Comparison of ENCODE assay signal across 12 mouse cellular contexts in genomic region chr11:107513047-107513446, GRCm38 (mm10). TPM values are rescaled to one million over a fixed set of nuclear protein-coding genes. Genes with fewer than 3 reads are reported as not detected.
A peak's percentile ranks its signal among the peaks of the same experiment; 100 is the strongest.
DNase-seq lines count a peak whose midpoint lies in the region; ATAC-seq and TF ChIP-seq lines count a peak whose summit lies in the region.
"Had no signal": no experiment of that assay in that cellular context is flagged by ENCODE, and none has a peak within 500 bp of the region (broad histone marks: within the 10 kb centered on the region; RNA-seq: fewer than 3 reads in every experiment).

No protein-coding gene starts in this region.

- no peak for TF ChIP-seq POLR2A in brain, embryonic 14.5 days (IDR thresholded peaks at IDR 0.05; ENCODE audit: borderline replicate concordance, extremely low read depth, insufficient read depth, insufficient read length, poor library complexity, severe bottlenecking)

- DNase-seq in gastrocnemius, adult 2 months: peak; percentile 27
- no peak for DNase-seq in gastrocnemius, adult 8-10 months (ENCODE audit: low spot score in 2 of 2)
- DNase-seq in left cerebral cortex, postnatal 14 days (ENCODE audit: low spot score in 2 of 2): peak; percentile 15 to 26
- DNase-seq in left cerebral cortex, adult 8-10 months (ENCODE audit: low spot score in 2 of 2): no peak
- DNase-seq in brain, embryonic 14.5 days (ENCODE audit: low read depth): peak; percentile 85
- no peak for DNase-seq in stomach, postnatal 0 days (ENCODE audit: low spot score)
- no peak for DNase-seq in layer of hippocampus, adult 9-10 months (ENCODE audit: low spot score)
- DNase-seq: cerebellum, adult 18-20 months; thymus, postnatal 4 days had no signal

- no peak overlapping the region for H3K27ac ChIP-seq in gastrocnemius, adult 2 months
- no peak overlapping the region for H3K27ac ChIP-seq in limb, embryonic 13.5 days
- no peak overlapping the region for H3K27ac ChIP-seq in stomach, postnatal 0 days (replicated peaks)
- H3K27ac ChIP-seq: lung, embryonic 15.5 days had no signal

- WGBS in limb, embryonic 13.5 days: 62% methylated on average over 10 of the region's 10 CpGs
- 40% methylated on average over 10 of the region's 10 CpGs for WGBS in stomach, postnatal 0 days

- H3K9me3 ChIP-seq in limb, embryonic 13.5 days: 0 out of 2 replicates have a peak, but pooled peaks cover 5% of the 10 kb centered on the region
- H3K9me3 ChIP-seq in stomach, postnatal 0 days (ENCODE audit: control insufficient read depth, low read length): no peaks in the 10 kb centered on the region
- H3K9me3 ChIP-seq: lung, embryonic 15.5 days had no signal

- peaks cover 5% of the 10 kb centered on the region; the same call in 1 of the 2 replicates for H3K27me3 ChIP-seq in limb, embryonic 13.5 days
- no peaks in the 10 kb centered on the region for H3K27me3 ChIP-seq in stomach, postnatal 0 days (ENCODE audit: control insufficient read depth, insufficient read depth, low read length)
- H3K27me3 ChIP-seq: CH12.LX; lung, embryonic 15.5 days had no signal

- TF ChIP-seq CTCF in gastrocnemius, adult 2 months (IDR thresholded peaks at IDR 0.05): no peak
- TF ChIP-seq CTCF in brain, embryonic 14.5 days (IDR thresholded peaks at IDR 0.05; ENCODE audit: borderline replicate concordance, extremely low read depth, insufficient read depth, insufficient read length): no peak
- TF ChIP-seq CTCF in stomach, postnatal 0 days (IDR thresholded peaks at IDR 0.05; ENCODE audit: low read depth): no peak

- TF ChIP-seq EP300 in stomach, postnatal 0 days (optimal IDR thresholded peaks at IDR 0.05): no peak

- no peak overlapping the region for H3K4me2 ChIP-seq in limb, embryonic 13.5 days (replicated peaks)
- no peak overlapping the region for H3K4me2 ChIP-seq in stomach, postnatal 0 days (replicated peaks; ENCODE audit: low read depth)
- H3K4me2 ChIP-seq: lung, embryonic 15.5 days had no signal

- intact Hi-C loops in gastrocnemius, adult 2 months (cut with DNase I): loop anchor here (2.0 to 5.0 kb wide), 2 partner anchors 79 to 340 kb away; no protein-coding TSS in a partner anchor
- intact Hi-C loops in left cerebral cortex, postnatal 14 days (cut with DNase I): loop anchor here (10.0 kb wide), 2 partner anchors 342 to 482 kb away; no protein-coding TSS in a partner anchor

- 0 out of 2 replicates have a peak, but pooled peaks have one; percentile 25 for ATAC-seq in limb, embryonic 13.5 days (ENCODE audit: low FRiP score, low read depth)
- no peak for ATAC-seq in stomach, postnatal 0 days (ENCODE audit: low FRiP score, low TSS enrichment)

- H3K4me1 ChIP-seq in limb, embryonic 13.5 days: peaks cover 22% of the 10 kb centered on the region
- H3K4me1 ChIP-seq in stomach, postnatal 0 days (replicated peaks; ENCODE audit: control insufficient read depth, insufficient read depth): 0 out of 2 replicates have a peak, but pooled peaks cover 2% of the 10 kb centered on the region

- H3K36me3 ChIP-seq in limb, embryonic 13.5 days: no peaks in the 10 kb centered on the region
- H3K36me3 ChIP-seq in stomach, postnatal 0 days (ENCODE audit: control insufficient read depth, insufficient read depth, low read length): no peaks in the 10 kb centered on the region
- H3K36me3 ChIP-seq: lung, embryonic 15.5 days had no signal

- no peak overlapping the region for H3K9ac ChIP-seq in limb, embryonic 13.5 days
- no peak overlapping the region for H3K9ac ChIP-seq in stomach, postnatal 0 days (ENCODE audit: low read length)
- H3K9ac ChIP-seq: lung, embryonic 15.5 days had no signal

- no peak overlapping the region for H3K4me3 ChIP-seq in gastrocnemius, adult 2 months
- no peak overlapping the region for H3K4me3 ChIP-seq in limb, embryonic 13.5 days
- no peak overlapping the region for H3K4me3 ChIP-seq in stomach, postnatal 0 days (ENCODE audit: low read depth, low read length)
- H3K4me3 ChIP-seq: lung, embryonic 15.5 days had no signal

RNA-seq across cellular contexts. Expression of gene Psmd12, which starts 33.8 kb away (rescaled TPM):
- 100 to 1,000 TPM; 105 to 106 TPM for total RNA-seq in gastrocnemius, adult 2 months (2021)
- 100 to 1,000 TPM in 2 of 4 experiments, 10 to 100 TPM in 2; 90.0 to 108 (median 97.1) TPM for total RNA-seq in gastrocnemius, adult 8-10 months (2022)
- 10 to 100 TPM; 71.8 to 73.6 TPM for total RNA-seq in left cerebral cortex, postnatal 14 days (2021)
- total RNA-seq in left cerebral cortex, adult 8-10 months (2022): 10 to 100 TPM; 71.0 to 79.5 (median 71.8) TPM
- polyA plus RNA-seq in brain, embryonic 14.5 days (2012; rRNA removed): 57.9 and 63.5 TPM in 2 replicates
- 175 and 178 TPM in 2 replicates for polyA plus RNA-seq in limb, embryonic 13.5 days (2015; fragmentation: Nextera tagmentation; extraction: Ambion mirVana)
- polyA plus RNA-seq in stomach, postnatal 0 days (2015; fragmentation: Nextera tagmentation; extraction: Ambion mirVana): 137 TPM in 2 replicates

RNA-seq across cellular contexts. Expression of gene Helz, which starts 34.7 kb away (rescaled TPM):
- 10 to 100 TPM; 16.2 to 21.1 TPM for total RNA-seq in gastrocnemius, adult 2 months (2021)
- total RNA-seq in gastrocnemius, adult 8-10 months (2022): 10 to 100 TPM; 17.3 to 21.4 (median 17.9) TPM
- 10 to 100 TPM; 40.7 to 43.6 TPM for total RNA-seq in left cerebral cortex, postnatal 14 days (2021)
- 10 to 100 TPM; 41.9 to 52.3 (median 48.0) TPM for total RNA-seq in left cerebral cortex, adult 8-10 months (2022)
- polyA plus RNA-seq in brain, embryonic 14.5 days (2012; rRNA removed): 12.7 and 16.4 TPM in 2 replicates
- 19.2 and 22.0 TPM in 2 replicates for polyA plus RNA-seq in limb, embryonic 13.5 days (2015; fragmentation: Nextera tagmentation; extraction: Ambion mirVana)
- polyA plus RNA-seq in stomach, postnatal 0 days (2015; fragmentation: Nextera tagmentation; extraction: Ambion mirVana): 5.3 TPM in 2 replicates

RNA-seq across cellular contexts. Expression of gene Pitpnc1, which starts 42.5 kb away (rescaled TPM):
- total RNA-seq in gastrocnemius, adult 2 months (2021): 100 to 1,000 TPM in 1 of 2 experiments, 10 to 100 TPM in 1; 59.4 to 114 TPM
- 10 to 100 TPM; 54.3 to 72.7 (median 61.5) TPM for total RNA-seq in gastrocnemius, adult 8-10 months (2022)
- 10 to 100 TPM; 61.1 to 64.3 TPM for total RNA-seq in left cerebral cortex, postnatal 14 days (2021)
- 10 to 100 TPM; 52.3 to 67.4 (median 59.9) TPM for total RNA-seq in left cerebral cortex, adult 8-10 months (2022)
- polyA plus RNA-seq in brain, embryonic 14.5 days (2012; rRNA removed): 23.9 and 30.2 TPM in 2 replicates
- 39.4 and 40.5 TPM in 2 replicates for polyA plus RNA-seq in limb, embryonic 13.5 days (2015; fragmentation: Nextera tagmentation; extraction: Ambion mirVana)
- polyA plus RNA-seq in stomach, postnatal 0 days (2015; fragmentation: Nextera tagmentation; extraction: Ambion mirVana): 5.0 and 5.1 TPM in 2 replicates

Comparison
In these comparisons a context has a peak if more than half of its experiments do, and no peak if none do; other contexts are left out.
1. DNase-seq: peak in gastrocnemius, adult 2 months (single experiment), left cerebral cortex, postnatal 14 days (2 of 2) and brain, embryonic 14.5 days (single experiment); none in gastrocnemius, adult 8-10 months (0 of 2), left cerebral cortex, adult 8-10 months (0 of 2), stomach, postnatal 0 days (single experiment) and layer of hippocampus, adult 9-10 months (single experiment).